13 mouse cellular contexts compared by ENCODE assay signal in the genomic region with DNA sequence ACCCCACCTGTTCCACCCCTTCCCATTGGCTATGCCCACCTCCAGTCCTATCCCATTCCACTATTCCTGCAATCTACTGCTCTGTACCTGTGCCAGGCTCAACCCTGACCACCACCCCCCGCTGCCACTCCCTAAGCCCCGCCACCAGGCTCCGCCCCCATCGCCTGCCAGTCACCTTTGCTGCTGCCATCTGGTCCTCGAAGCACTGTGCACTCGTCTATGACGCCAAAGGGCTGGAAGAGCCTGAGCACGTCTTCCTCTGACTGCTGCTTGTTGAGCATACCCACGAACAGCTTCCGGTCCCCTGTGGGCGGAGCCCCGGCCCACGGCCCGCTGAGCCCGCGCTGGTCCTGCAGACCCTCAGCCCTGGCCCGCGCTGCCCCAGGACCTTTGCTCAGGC. TPM values are rescaled to one million over a fixed set of nuclear protein-coding genes. Genes with fewer than 3 reads are reported as not detected.
DNase-seq lines count a peak whose midpoint lies in the region; ATAC-seq lines count a peak whose summit lies in the region.
"Had no signal": no experiment of that assay in that cellular context is flagged by ENCODE, and none has a peak within 500 bp of the region (broad histone marks: within the 10 kb centered on the region; RNA-seq: fewer than 3 reads in every experiment).

No protein-coding gene starts in this region.

- no peaks in the 10 kb centered on the region for H3K9me3 ChIP-seq in forebrain, embryonic 12.5 days
- no peaks in the 10 kb centered on the region for H3K9me3 ChIP-seq in forebrain, embryonic 14.5 days (replicated peaks; ENCODE audit: control insufficient read depth, low read length)
- H3K9me3 ChIP-seq in neural tube, embryonic 11.5 days (ENCODE audit: control insufficient read depth, low read length) = no peaks in the 10 kb centered on the region
- H3K9me3 ChIP-seq: limb, embryonic 12.5 days had no signal

- ATAC-seq in forebrain, embryonic 12.5 days (ENCODE audit: low FRiP score) = no peak
- ATAC-seq in forebrain, embryonic 14.5 days = no peak
- no peak for ATAC-seq in neural tube, embryonic 11.5 days (ENCODE audit: insufficient read depth, low FRiP score, low TSS enrichment)
- peak; percentile 82 for ATAC-seq in activated CD4-positive, CD25-positive, alpha-beta regulatory T cell, adult 4 months

- peaks cover 25% of the 10 kb centered on the region for H3K36me3 ChIP-seq in forebrain, embryonic 12.5 days (replicated peaks)
- peaks cover 38% of the 10 kb centered on the region for H3K36me3 ChIP-seq in forebrain, embryonic 14.5 days (ENCODE audit: control insufficient read depth, insufficient read depth, low read length)
- no peaks in the 10 kb centered on the region for H3K36me3 ChIP-seq in neural tube, embryonic 11.5 days (ENCODE audit: control insufficient read depth, insufficient read depth, low read length)
- H3K36me3 ChIP-seq: limb, embryonic 12.5 days had no signal

- no peak overlapping the region for H3K4me2 ChIP-seq in forebrain, embryonic 12.5 days
- no peak overlapping the region for H3K4me2 ChIP-seq in forebrain, embryonic 14.5 days (ENCODE audit: low read length)
- no peak overlapping the region for H3K4me2 ChIP-seq in neural tube, embryonic 11.5 days (ENCODE audit: low read depth)
- H3K4me2 ChIP-seq: limb, embryonic 12.5 days; midbrain, embryonic 11.5 days had no signal

- no peak overlapping the region for H3K27ac ChIP-seq in forebrain, embryonic 12.5 days
- H3K27ac ChIP-seq in forebrain, embryonic 14.5 days (ENCODE audit: low read depth, low read length) = no peak overlapping the region
- no peak overlapping the region for H3K27ac ChIP-seq in neural tube, embryonic 11.5 days (ENCODE audit: low read depth, low read length)
- H3K27ac ChIP-seq: limb, embryonic 12.5 days had no signal

- 65% methylated on average over 18 of the region's 18 CpGs for WGBS in forebrain, embryonic 12.5 days
- 66% methylated on average over 18 of the region's 18 CpGs for WGBS in forebrain, embryonic 14.5 days
- WGBS in neural tube, embryonic 11.5 days = 55% methylated on average over 18 of the region's 18 CpGs

- H3K4me1 ChIP-seq in forebrain, embryonic 12.5 days = peaks cover 43% of the 10 kb centered on the region
- H3K4me1 ChIP-seq in forebrain, embryonic 14.5 days (ENCODE audit: control insufficient read depth, insufficient read depth, low read length) = peaks cover 25% of the 10 kb centered on the region
- H3K4me1 ChIP-seq in neural tube, embryonic 11.5 days (ENCODE audit: control insufficient read depth, insufficient read depth, low read length) = peaks cover 5% of the 10 kb centered on the region; the same call in 1 of the 2 replicates

- H3K27me3 ChIP-seq in forebrain, embryonic 12.5 days = peaks cover 35% of the 10 kb centered on the region
- H3K27me3 ChIP-seq in forebrain, embryonic 14.5 days (replicated peaks; ENCODE audit: control insufficient read depth, insufficient read depth, low read length) = no peaks in the 10 kb centered on the region
- peaks cover 29% of the 10 kb centered on the region for H3K27me3 ChIP-seq in neural tube, embryonic 11.5 days (ENCODE audit: control insufficient read depth, insufficient read depth, low read length)

- H3K4me3 ChIP-seq in forebrain, embryonic 12.5 days (replicated peaks) = 0 out of 2 replicates have a peak overlapping the region, but pooled peaks have one; percentile 4
- no peak overlapping the region for H3K4me3 ChIP-seq in forebrain, embryonic 14.5 days (ENCODE audit: low read depth, low read length)
- H3K4me3 ChIP-seq in neural tube, embryonic 11.5 days (ENCODE audit: low read depth, low read length) = no peak overlapping the region
- H3K4me3 ChIP-seq: limb, embryonic 12.5 days had no signal

- no peak overlapping the region for H3K9ac ChIP-seq in forebrain, embryonic 12.5 days
- no peak overlapping the region for H3K9ac ChIP-seq in forebrain, embryonic 14.5 days (ENCODE audit: low read length)
- no peak overlapping the region for H3K9ac ChIP-seq in neural tube, embryonic 11.5 days (ENCODE audit: low read length)
- H3K9ac ChIP-seq: limb, embryonic 12.5 days had no signal

- DNase-seq in forebrain, embryonic 14.5 days (ENCODE audit: low spot score) = no peak
- DNase-seq in neural tube, embryonic 11.5 days (ENCODE audit: low spot score) = peak; percentile 8
- DNase-seq in neural tube, embryonic 10.5 days (ENCODE audit: extremely low spot score, low spot score) = no peak
- DNase-seq in thymus, postnatal 10 days (ENCODE audit: low spot score in 2 of 2) = peak; percentile 34 to 37
- no peak for DNase-seq in urinary bladder, adult 2 months (ENCODE audit: low spot score)
- no peak for DNase-seq in cerebellum, adult 11-12 months
- DNase-seq: heart, postnatal 36 days; kidney, adult 2 months; lung, adult 2 months had no signal

RNA-seq across cellular contexts. Expression of gene Celf5, which starts 12.1 kb away (rescaled TPM):
- 37.1 and 42.4 TPM in 2 replicates for polyA plus RNA-seq in forebrain, embryonic 12.5 days (2016; fragmentation: Nextera tagmentation; extraction: Ambion mirVana)
- 57.9 and 69.6 TPM in 2 replicates for polyA plus RNA-seq in forebrain, embryonic 14.5 days (2014; fragmentation: Nextera tagmentation; extraction: Ambion mirVana)
- polyA plus RNA-seq in neural tube, embryonic 11.5 days (2014; fragmentation: Nextera tagmentation; extraction: Ambion mirVana) = 10.6 and 11.1 TPM in 2 replicates
- 1 to 10 TPM in 1 of 2 experiments, under 1 TPM in 1; 0.44 to 1.5 TPM for polyA plus RNA-seq in activated CD4-positive, CD25-positive, alpha-beta regulatory T cell, adult 4 months (2017; shearing (Covaris generic))
- polyA plus RNA-seq in urinary bladder, adult 2 months (2012; rRNA removed) = 0.44 and 0.49 TPM in 2 replicates

RNA-seq across cellular contexts. Expression of gene Nfic, which starts 15.0 kb away (rescaled TPM):
- 15.3 and 16.3 TPM in 2 replicates for polyA plus RNA-seq in forebrain, embryonic 12.5 days (2016; fragmentation: Nextera tagmentation; extraction: Ambion mirVana)
- polyA plus RNA-seq in forebrain, embryonic 14.5 days (2014; fragmentation: Nextera tagmentation; extraction: Ambion mirVana) = 16.6 and 17.9 TPM in 2 replicates
- polyA plus RNA-seq in neural tube, embryonic 11.5 days (2014; fragmentation: Nextera tagmentation; extraction: Ambion mirVana) = 16.8 TPM in 2 replicates
- 10 to 100 TPM; 15.2 to 16.0 TPM for polyA plus RNA-seq in activated CD4-positive, CD25-positive, alpha-beta regulatory T cell, adult 4 months (2017; shearing (Covaris generic))
- 28.4 and 67.0 TPM in 2 replicates for polyA plus RNA-seq in urinary bladder, adult 2 months (2012; rRNA removed)

RNA-seq across cellular contexts. Expression of gene Ncln, which starts 25.7 kb away (rescaled TPM):
- polyA plus RNA-seq in forebrain, embryonic 12.5 days (2016; fragmentation: Nextera tagmentation; extraction: Ambion mirVana) = 65.8 and 66.6 TPM in 2 replicates
- 36.8 and 52.0 TPM in 2 replicates for polyA plus RNA-seq in forebrain, embryonic 14.5 days (2014; fragmentation: Nextera tagmentation; extraction: Ambion mirVana)
- 66.2 and 74.2 TPM in 2 replicates for polyA plus RNA-seq in neural tube, embryonic 11.5 days (2014; fragmentation: Nextera tagmentation; extraction: Ambion mirVana)
- polyA plus RNA-seq in activated CD4-positive, CD25-positive, alpha-beta regulatory T cell, adult 4 months (2017; shearing (Covaris generic)) = 10 to 100 TPM; 33.4 to 41.8 TPM
- polyA plus RNA-seq in urinary bladder, adult 2 months (2012; rRNA removed) = 79.9 and 89.6 TPM in 2 replicates

RNA-seq across cellular contexts. Expression of gene S1pr4, which starts 29.5 kb away (rescaled TPM):
- polyA plus RNA-seq in forebrain, embryonic 12.5 days (2016; fragmentation: Nextera tagmentation; extraction: Ambion mirVana) = 0.21 and 0.49 TPM in 2 replicates
- 0.26 and 0.53 TPM in 2 replicates for polyA plus RNA-seq in forebrain, embryonic 14.5 days (2014; fragmentation: Nextera tagmentation; extraction: Ambion mirVana)
- 0.45 and 0.58 TPM in 2 replicates for polyA plus RNA-seq in neural tube, embryonic 11.5 days (2014; fragmentation: Nextera tagmentation; extraction: Ambion mirVana)
- polyA plus RNA-seq in activated CD4-positive, CD25-positive, alpha-beta regulatory T cell, adult 4 months (2017; shearing (Covaris generic)) = 10 to 100 TPM; 70.0 to 70.7 TPM
- polyA plus RNA-seq in urinary bladder, adult 2 months (2012; rRNA removed) = 2.2 and 2.3 TPM in 2 replicates

RNA-seq across cellular contexts. Expression of gene Gna15, which starts 53.6 kb away (rescaled TPM):
- polyA plus RNA-seq in forebrain, embryonic 12.5 days (2016; fragmentation: Nextera tagmentation; extraction: Ambion mirVana) = 0.49 and 0.92 TPM in 2 replicates
- polyA plus RNA-seq in forebrain, embryonic 14.5 days (2014; fragmentation: Nextera tagmentation; extraction: Ambion mirVana) = 0.90 and 1.2 TPM in 2 replicates
- 0.41 TPM in 2 replicates for polyA plus RNA-seq in neural tube, embryonic 11.5 days (2014; fragmentation: Nextera tagmentation; extraction: Ambion mirVana)
- polyA plus RNA-seq in activated CD4-positive, CD25-positive, alpha-beta regulatory T cell, adult 4 months (2017; shearing (Covaris generic)) = 10 to 100 TPM; 55.2 to 62.0 TPM
- 16.1 and 16.2 TPM in 2 replicates for polyA plus RNA-seq in urinary bladder, adult 2 months (2012; rRNA removed)

Comparison
In these comparisons a context has a peak if more than half of its experiments do, and no peak if none do; other contexts are left out.
1. DNase-seq: peak in neural tube, embryonic 11.5 days (single experiment) and thymus, postnatal 10 days (2 of 2); none in forebrain, embryonic 14.5 days (single experiment), neural tube, embryonic 10.5 days (single experiment), urinary bladder, adult 2 months (single experiment) and cerebellum, adult 11-12 months (single experiment).